Mouse (Mus musculus): ENCODE results near the gene Atp2a2. TPM values are rescaled to one million over a fixed set of nuclear protein-coding genes. Genes with fewer than 3 reads are reported as not detected.

Atp2a2 gene
- polyA plus RNA-seq, 1 experiment, result 23.7 TPM

DNA sequence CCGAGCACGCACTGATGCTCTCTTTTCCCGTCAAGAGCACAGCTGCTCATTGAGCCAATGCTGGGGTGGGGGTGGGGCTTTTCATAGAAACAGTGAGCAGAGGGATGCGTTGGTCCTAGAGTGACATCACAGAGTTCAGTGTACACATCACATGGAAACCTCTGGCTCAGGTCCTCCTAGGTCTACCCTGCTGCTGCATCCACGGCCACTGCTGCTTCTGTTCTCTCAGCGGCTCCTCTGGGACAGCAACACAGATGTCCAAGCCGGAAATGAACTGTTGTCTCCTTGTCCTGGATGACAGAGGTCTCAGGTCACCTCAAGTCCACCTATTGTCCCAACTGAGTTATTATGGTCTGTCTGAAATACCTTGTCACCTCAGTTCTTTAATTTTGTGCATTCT is 52.1 kb downstream of the Atp2a2 start:
- Histone ChIP-seq H3K36me3 (ENCODE audit: control insufficient read depth, insufficient read depth, low read length) (peaks cover 11% of the 10 kb centered on the region), H3K4me1 (ENCODE audit: control insufficient read depth, insufficient read depth, insufficient read length) (no peaks in the 10 kb centered on the region), H3K4me3 (ENCODE audit: extremely low read depth, insufficient read depth, insufficient read length) (no peak overlapping the region), H3K27me3 (ENCODE audit: control insufficient read depth, insufficient read depth, low read length) (no peaks in the 10 kb centered on the region), H3K27ac (ENCODE audit: insufficient read depth, low read length) (no peak overlapping the region)
- DNase-seq (ENCODE audit: low read depth in 1 of 2, low spot score in 2 of 2), result no peak
- TF ChIP-seq POLR2A (IDR thresholded peaks at IDR 0.05; ENCODE audit: low read depth, low read length) (no peak), CTCF (IDR thresholded peaks at IDR 0.05; ENCODE audit: extremely low read depth, insufficient read depth, insufficient read length, insufficient replicate concordance) (no peak)
- WGBS, result 90% methylated on average over 7 of the region's 7 CpGs

DNA sequence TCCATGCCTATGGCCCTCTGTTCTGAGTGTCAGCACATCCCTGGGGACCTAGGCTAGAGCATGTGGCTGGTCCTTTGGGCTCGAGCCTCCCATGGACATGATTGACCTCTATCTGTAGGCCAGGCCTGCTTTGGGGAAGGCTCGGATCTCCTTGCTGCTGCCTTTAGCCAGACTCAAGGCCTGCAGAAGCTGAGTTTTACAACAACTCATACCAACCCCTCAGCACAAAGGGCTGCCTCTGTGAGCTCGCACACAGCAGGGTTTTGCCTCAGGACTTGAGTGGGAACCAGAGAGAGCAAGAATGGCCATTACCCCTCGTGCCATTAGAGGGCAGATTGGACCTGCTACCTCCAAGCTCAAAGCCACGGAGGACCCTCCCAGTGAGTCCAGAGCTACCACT is 53.2 kb downstream of the Atp2a2 start:
- Histone ChIP-seq H3K27ac (ENCODE audit: insufficient read depth, low read length) (no peak overlapping the region), H3K4me3 (ENCODE audit: extremely low read depth, insufficient read depth, insufficient read length) (no peak overlapping the region), H3K36me3 (ENCODE audit: control insufficient read depth, insufficient read depth, low read length) (peaks cover 10% of the 10 kb centered on the region), H3K27me3 (ENCODE audit: control insufficient read depth, insufficient read depth, low read length) (no peaks in the 10 kb centered on the region), H3K4me1 (ENCODE audit: control insufficient read depth, insufficient read depth, insufficient read length) (no peaks in the 10 kb centered on the region)
- 86% methylated on average over 5 of the region's 5 CpGs for WGBS
- no peak for TF ChIP-seq CTCF (IDR thresholded peaks at IDR 0.05; ENCODE audit: extremely low read depth, insufficient read depth, insufficient read length, insufficient replicate concordance)
- no peak for TF ChIP-seq POLR2A (IDR thresholded peaks at IDR 0.05; ENCODE audit: low read depth, low read length)
- no peak for DNase-seq (ENCODE audit: low read depth in 1 of 2, low spot score in 2 of 2)

DNA sequence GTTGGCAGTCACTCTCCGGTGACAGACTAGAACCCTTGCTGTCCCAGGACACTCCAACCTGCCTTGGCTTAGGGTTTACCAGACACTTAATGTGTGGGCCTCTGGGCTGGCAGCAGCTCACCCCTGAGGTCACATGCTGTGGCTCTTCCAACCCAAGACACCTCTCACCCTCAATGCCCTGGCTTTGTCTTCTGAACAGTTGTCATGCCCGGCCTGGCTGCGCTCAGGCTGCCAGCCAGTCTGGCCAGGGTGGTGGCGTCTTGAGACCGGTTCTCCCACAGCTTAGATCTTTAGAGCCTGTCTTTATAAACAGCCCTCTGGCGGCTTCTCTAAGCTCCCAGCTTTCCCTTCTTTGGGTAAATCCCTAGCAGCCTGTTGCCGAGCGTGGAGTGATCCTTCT is 54.2 kb downstream of the Atp2a2 start:
- Histone ChIP-seq H3K36me3 (ENCODE audit: control insufficient read depth, insufficient read depth, low read length) (peaks cover 13% of the 10 kb centered on the region), H3K27me3 (ENCODE audit: control insufficient read depth, insufficient read depth, low read length) (no peaks in the 10 kb centered on the region), H3K4me1 (ENCODE audit: control insufficient read depth, insufficient read depth, insufficient read length) (no peaks in the 10 kb centered on the region), H3K4me3 (ENCODE audit: extremely low read depth, insufficient read depth, insufficient read length) (no peak overlapping the region), H3K27ac (ENCODE audit: insufficient read depth, low read length) (peak overlapping the region; percentile 28; the same call in 1 of the 2 replicates)
- TF ChIP-seq CTCF (IDR thresholded peaks at IDR 0.05; ENCODE audit: extremely low read depth, insufficient read depth, insufficient read length, insufficient replicate concordance), result no peak
- TF ChIP-seq POLR2A (IDR thresholded peaks at IDR 0.05; ENCODE audit: low read depth, low read length), result no peak
- 88% methylated on average over 8 of the region's 8 CpGs for WGBS
- no peak for DNase-seq (ENCODE audit: low read depth in 1 of 2, low spot score in 2 of 2)

- peaks cover 33% of the 10 kb centered on the region for H3K36me3 ChIP-seq (ENCODE audit: control insufficient read depth, insufficient read depth, low read length)
- H3K27me3 ChIP-seq (ENCODE audit: control insufficient read depth, insufficient read depth, low read length), result no peaks in the 10 kb centered on the region
- no peaks in the 10 kb centered on the region for H3K4me1 ChIP-seq (ENCODE audit: control insufficient read depth, insufficient read depth, insufficient read length)
- no peak overlapping the region for H3K27ac ChIP-seq (ENCODE audit: insufficient read depth, low read length)
- 97% methylated on average over 11 of the region's 11 CpGs for WGBS
- H3K4me3 ChIP-seq (ENCODE audit: extremely low read depth, insufficient read depth, insufficient read length), result no peak overlapping the region
- no peak for DNase-seq (ENCODE audit: low read depth in 1 of 2, low spot score in 2 of 2)
- no peak for TF ChIP-seq POLR2A (IDR thresholded peaks at IDR 0.05; ENCODE audit: low read depth, low read length)
- no peak for TF ChIP-seq CTCF (IDR thresholded peaks at IDR 0.05; ENCODE audit: extremely low read depth, insufficient read depth, insufficient read length, insufficient replicate concordance)
Measured at GRCm38 (mm10) chr5:122445051-122445610, 56.9 kb downstream of the Atp2a2 start.

- TF ChIP-seq POLR2A (IDR thresholded peaks at IDR 0.05; ENCODE audit: low read depth, low read length), result no peak
- TF ChIP-seq CTCF (IDR thresholded peaks at IDR 0.05; ENCODE audit: extremely low read depth, insufficient read depth, insufficient read length, insufficient replicate concordance), result no peak
Measured at GRCm38 (mm10) chr5:122444492-122444891, 57.5 kb downstream of the Atp2a2 start.

DNA sequence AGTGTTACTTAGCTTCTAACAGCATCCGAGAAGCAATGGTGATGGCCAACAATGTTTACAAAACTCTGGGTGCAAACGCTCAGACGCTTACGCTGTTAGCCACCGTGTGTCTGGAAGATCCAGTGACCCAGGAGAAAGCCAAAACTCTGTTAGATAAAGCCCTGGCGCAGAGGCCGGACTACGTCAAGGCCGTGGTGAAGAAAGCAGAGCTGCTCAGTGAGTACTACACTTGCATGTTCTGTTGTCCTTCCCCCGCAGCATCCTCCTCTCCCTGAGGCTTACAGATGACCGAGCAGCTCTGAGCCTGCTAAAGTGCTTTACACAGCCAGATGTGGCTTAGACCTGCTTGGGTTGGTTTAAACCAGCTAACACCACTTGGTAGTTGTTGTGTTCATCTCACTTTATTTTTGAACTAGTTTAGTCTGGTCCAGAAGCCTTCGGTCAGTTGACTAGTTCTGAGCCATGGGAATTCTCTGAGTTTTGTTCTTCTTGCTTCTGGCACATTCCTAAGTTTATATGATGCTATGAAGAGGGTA is 61.9 kb downstream of the Atp2a2 start:
- WGBS, result 95% methylated on average over 12 of the region's 12 CpGs
- Histone ChIP-seq H3K27me3 (ENCODE audit: control insufficient read depth, insufficient read depth, low read length) (no peaks in the 10 kb centered on the region), H3K4me3 (ENCODE audit: extremely low read depth, insufficient read depth, insufficient read length) (no peak overlapping the region), H3K4me1 (ENCODE audit: control insufficient read depth, insufficient read depth, insufficient read length) (no peaks in the 10 kb centered on the region), H3K36me3 (ENCODE audit: control insufficient read depth, insufficient read depth, low read length) (peaks cover 67% of the 10 kb centered on the region), H3K27ac (ENCODE audit: insufficient read depth, low read length) (no peak overlapping the region; the same call in 1 of the 2 replicates)
- DNase-seq (ENCODE audit: low read depth in 1 of 2, low spot score in 2 of 2), result no peak
- TF ChIP-seq CTCF (IDR thresholded peaks at IDR 0.05; ENCODE audit: extremely low read depth, insufficient read depth, insufficient read length, insufficient replicate concordance), result no peak

More at GRCm38 (mm10) chr5:122444492-122444891, 57.5 kb downstream of the Atp2a2 start:
- 94% methylated on average over 10 of the region's 10 CpGs for WGBS
- Histone ChIP-seq H3K27ac (ENCODE audit: insufficient read depth, low read length) (no peak overlapping the region), H3K4me1 (ENCODE audit: control insufficient read depth, insufficient read depth, insufficient read length) (no peaks in the 10 kb centered on the region), H3K36me3 (ENCODE audit: control insufficient read depth, insufficient read depth, low read length) (peaks cover 37% of the 10 kb centered on the region), H3K4me3 (ENCODE audit: extremely low read depth, insufficient read depth, insufficient read length) (no peak overlapping the region), H3K27me3 (ENCODE audit: control insufficient read depth, insufficient read depth, low read length) (no peaks in the 10 kb centered on the region)
- DNase-seq (ENCODE audit: low read depth in 1 of 2, low spot score in 2 of 2), result no peak

GRCm38 (mm10) chr5:122439400-122440094 is 62.5 kb downstream of the Atp2a2 start:
- WGBS, result 93% methylated on average over 19 of the region's 19 CpGs
- no peaks in the 10 kb centered on the region for H3K27me3 ChIP-seq (ENCODE audit: control insufficient read depth, insufficient read depth, low read length)
- H3K27ac ChIP-seq (ENCODE audit: insufficient read depth, low read length), result peak overlapping the region; percentile 37
- H3K4me3 ChIP-seq (ENCODE audit: extremely low read depth, insufficient read depth, insufficient read length), result no peak overlapping the region
- TF ChIP-seq POLR2A (IDR thresholded peaks at IDR 0.05; ENCODE audit: low read depth, low read length) (no peak), CTCF (IDR thresholded peaks at IDR 0.05; ENCODE audit: extremely low read depth, insufficient read depth, insufficient read length, insufficient replicate concordance) (no peak)
- H3K36me3 ChIP-seq (ENCODE audit: control insufficient read depth, insufficient read depth, low read length), result peaks cover 67% of the 10 kb centered on the region
- no peaks in the 10 kb centered on the region for H3K4me1 ChIP-seq (ENCODE audit: control insufficient read depth, insufficient read depth, insufficient read length)
- DNase-seq (ENCODE audit: low read depth in 1 of 2, low spot score in 2 of 2), result no peak

Data from spleen, adult 2 months (tissue).